Mouse (Mus musculus) embryonic facial prominence, embryonic 14.5 days (tissue): ENCODE results near the gene Ccdc138. TPM values are rescaled to one million over a fixed set of nuclear protein-coding genes. Genes with fewer than 3 reads are reported as not detected.

Source experiments
- ATAC-seq: fragments of 200-750 bp; cut with Nextera tagmentation; 2 replicates; pipeline ENCODE4 v1.8.0; 2017; ENCODE audit warnings: low read depth, moderate number of reproducible peaks, moderate TSS enrichment
- DNase-seq: peaks from one replicate; pipeline ENCODE4 v3.0.0-alpha.2; 2015; ENCODE audit warnings: low spot score
- H3K27ac ChIP-seq: fragments of 300-500 bp; sonication (generic); replicated peaks from 2 replicates; pipeline ENCODE4 v1.5.1; 2014; ENCODE audit warnings: low read depth, mild to moderate bottlenecking, low read length, moderate library complexity
- H3K27me3 ChIP-seq: fragments of 300-500 bp; sonication (generic); replicated peaks from 2 replicates; pipeline ENCODE4 v1.6.1; 2014; ENCODE audit warnings: low read length; ENCODE audit not compliant: control insufficient read depth, insufficient read depth
- H3K36me3 ChIP-seq: fragments of 300-500 bp; sonication (generic); 2 replicates; pipeline ENCODE4 v1.6.1; 2014; ENCODE audit warnings: low read length, mixed read lengths; ENCODE audit not compliant: control insufficient read depth, insufficient read depth
- H3K4me1 ChIP-seq: fragments of 300-500 bp; sonication (generic); 2 replicates; pipeline ENCODE4 v1.6.1; 2014; ENCODE audit warnings: antibody characterized with exemption, low read length; ENCODE audit not compliant: control insufficient read depth, insufficient read depth
- H3K4me2 ChIP-seq: fragments of 300-500 bp; sonication (generic); 2 replicates; pipeline ENCODE4 v1.6.1; 2014; ENCODE audit warnings: low read depth, mild to moderate bottlenecking, low read length, moderate library complexity, mixed read lengths
- H3K4me3 ChIP-seq: fragments of 300-500 bp; sonication (generic); 2 replicates; pipeline ENCODE4 v1.5.1; 2014; ENCODE audit warnings: low read depth, mild to moderate bottlenecking, low read length
- H3K9ac ChIP-seq: fragments of 300-500 bp; sonication (generic); 2 replicates; pipeline ENCODE4 v1.6.1; 2014; ENCODE audit warnings: low read depth, mild to moderate bottlenecking, low read length, moderate library complexity, mixed read lengths
- H3K9me3 ChIP-seq: fragments of 300-500 bp; sonication (generic); 2 replicates; pipeline ENCODE4 v1.6.1; 2016; ENCODE audit warnings: low read length; ENCODE audit not compliant: control insufficient read depth
- WGBS: fragments of 180-500 bp; shearing (Covaris S2); extraction: QIAGEN DNeasy Blood & Tissue Kit; methylation state at CpG from one replicate; pipeline ENCODE4 v1.1.7; 2014; 5-methylcytosine and 5-hydroxymethylcytosine counted together
- polyA plus RNA-seq: library from polyadenylated mRNA; unstranded; fragments of >200 nt; fragmentation: Nextera tagmentation; extraction: Ambion mirVana; gene quantifications from 2 replicates; pipeline ENCODE4 v1.2.1, GENCODE M21; 2014

The Ccdc138 gene
- polyA plus RNA-seq, 1 experiment from 2014 or later, result 5.8 TPM

DNA sequence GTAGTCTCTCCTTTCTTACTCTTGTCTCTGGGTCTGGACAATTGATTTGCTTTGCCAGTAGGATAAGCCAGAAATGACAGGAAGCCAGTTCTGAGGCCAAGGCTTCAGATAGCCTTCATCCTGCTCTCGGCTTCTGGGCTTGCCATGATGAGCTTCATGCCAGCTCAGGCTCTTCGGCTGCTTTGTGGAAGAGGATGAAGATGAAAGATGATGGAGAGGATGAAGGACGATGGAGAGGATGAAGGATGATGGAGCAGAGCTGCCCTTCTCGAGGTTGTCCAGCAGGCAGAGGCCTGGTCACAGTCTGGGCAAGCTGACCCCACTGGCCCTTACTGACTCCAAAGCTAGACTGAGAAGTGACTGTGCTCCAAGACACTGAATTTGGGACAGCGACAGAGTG, 102.4 kb downstream of the Ccdc138 start:
- Histone ChIP-seq H3K9me3 (no peaks in the 10 kb centered on the region), H3K4me3 (no peak overlapping the region), H3K9ac (no peak overlapping the region), H3K4me1 (no peaks in the 10 kb centered on the region), H3K4me2 (no peak overlapping the region), H3K27ac (no peak overlapping the region), H3K27me3 (no peaks in the 10 kb centered on the region), H3K36me3 (no peaks in the 10 kb centered on the region)
- DNase-seq (no peak), ATAC-seq (no peak)
- 84% methylated on average over 5 of the region's 5 CpGs for WGBS

- no peak for ATAC-seq
- H3K4me2 ChIP-seq, result no peak overlapping the region
- H3K27me3 ChIP-seq, result no peaks in the 10 kb centered on the region
- no peak overlapping the region for H3K4me3 ChIP-seq
- 20% methylated on average over 5 of the region's 5 CpGs for WGBS
- H3K9ac ChIP-seq, result no peak overlapping the region
- no peak overlapping the region for H3K27ac ChIP-seq
- H3K4me1 ChIP-seq, result no peaks in the 10 kb centered on the region
- H3K9me3 ChIP-seq, result no peaks in the 10 kb centered on the region
- H3K36me3 ChIP-seq, result no peaks in the 10 kb centered on the region
- DNase-seq, result no peak
Measured at GRCm38 (mm10) chr10:58600983-58601382, 103.2 kb downstream of the Ccdc138 start.

DNA sequence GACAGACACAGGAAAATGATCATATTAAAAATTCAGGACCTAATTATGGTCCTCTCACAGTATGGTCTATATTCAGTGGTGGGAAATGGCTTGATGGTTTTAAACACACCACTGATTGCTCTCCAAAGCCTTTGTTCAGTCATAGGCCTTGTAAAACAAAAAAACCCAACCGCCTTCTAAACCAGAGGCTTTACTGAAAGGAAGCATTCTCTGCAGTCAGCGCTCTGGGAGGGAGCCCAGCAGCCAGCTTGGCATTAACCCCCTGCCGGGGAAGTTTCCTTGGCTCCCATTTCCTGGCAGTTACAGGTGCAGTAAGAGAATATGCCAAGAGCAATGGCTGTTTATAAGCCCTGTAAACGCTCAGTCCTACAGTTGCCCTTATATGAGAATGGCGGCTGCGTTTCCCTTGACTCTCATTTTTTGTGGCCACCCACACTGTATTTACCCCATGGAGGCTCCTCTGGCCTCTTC, 103.7 kb downstream of the Ccdc138 start:
- Histone ChIP-seq H3K4me3 (no peak overlapping the region), H3K4me1 (no peaks in the 10 kb centered on the region), H3K36me3 (no peaks in the 10 kb centered on the region), H3K9ac (no peak overlapping the region), H3K27me3 (no peaks in the 10 kb centered on the region), H3K9me3 (no peaks in the 10 kb centered on the region), H3K27ac (no peak overlapping the region), H3K4me2 (no peak overlapping the region)
- DNase-seq (peak; percentile 45), ATAC-seq (no peak)
- WGBS, result 36% methylated on average over 6 of the region's 6 CpGs

DNA sequence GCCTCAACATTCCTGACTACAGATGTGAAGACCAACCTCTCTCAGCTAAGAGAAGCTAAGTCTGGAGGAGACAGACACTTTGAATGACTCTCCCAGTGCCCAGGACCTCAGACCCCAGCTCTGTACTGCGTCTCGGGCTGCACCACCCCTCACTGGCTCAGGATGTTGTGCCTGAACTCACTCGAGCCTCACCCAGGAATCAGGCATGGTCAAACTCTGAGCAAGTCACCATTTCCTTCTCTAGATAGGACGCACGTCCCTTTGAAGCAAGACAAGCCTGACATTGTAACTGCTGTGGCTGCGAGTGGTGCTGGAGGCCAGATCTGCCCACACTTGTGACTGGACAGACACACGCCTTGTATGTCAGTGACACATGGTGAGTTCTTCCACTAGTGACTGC, 104.2 kb downstream of the Ccdc138 start:
- Histone ChIP-seq H3K9ac (no peak overlapping the region), H3K27ac (no peak overlapping the region), H3K27me3 (no peaks in the 10 kb centered on the region), H3K4me3 (no peak overlapping the region), H3K4me1 (no peaks in the 10 kb centered on the region), H3K36me3 (no peaks in the 10 kb centered on the region), H3K9me3 (no peaks in the 10 kb centered on the region), H3K4me2 (no peak overlapping the region)
- DNase-seq (no peak), ATAC-seq (no peak)
- WGBS, result 65% methylated on average over 7 of the region's 7 CpGs

- WGBS, result 81% methylated on average over 2 of the region's 2 CpGs
- no peak overlapping the region for H3K4me3 ChIP-seq
- H3K4me2 ChIP-seq, result no peak overlapping the region
- peak; percentile 61 for DNase-seq
- no peaks in the 10 kb centered on the region for H3K27me3 ChIP-seq
- no peaks in the 10 kb centered on the region for H3K36me3 ChIP-seq
- H3K9me3 ChIP-seq, result no peaks in the 10 kb centered on the region
- no peak overlapping the region for H3K9ac ChIP-seq
- ATAC-seq, result peak; percentile 63; the same call in 1 of the 2 replicates
- no peaks in the 10 kb centered on the region for H3K4me1 ChIP-seq
- no peak overlapping the region for H3K27ac ChIP-seq
Measured at GRCm38 (mm10) chr10:58604779-58605178, 107.0 kb downstream of the Ccdc138 start.

DNA sequence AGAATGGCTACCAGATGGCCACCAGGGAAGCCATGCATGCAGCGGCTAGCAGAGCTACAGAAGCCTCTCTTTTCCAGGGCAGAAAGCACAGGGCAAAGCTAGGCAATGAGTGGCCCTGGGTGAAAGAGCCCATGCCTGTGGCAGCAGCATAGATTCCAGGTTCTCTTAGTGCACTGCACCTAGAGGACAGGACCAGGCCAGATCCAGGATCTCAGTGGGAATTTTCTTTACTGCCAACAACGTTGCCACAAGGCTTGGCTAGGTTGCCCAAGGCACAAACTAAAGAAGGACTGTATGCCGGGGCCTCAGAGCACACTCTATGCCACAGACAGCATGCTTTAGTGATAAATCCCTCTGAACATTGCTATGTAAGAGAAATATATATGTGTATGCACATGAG, 108.6 kb downstream of the Ccdc138 start:
- H3K4me1 ChIP-seq, result no peaks in the 10 kb centered on the region
- no peak overlapping the region for H3K4me3 ChIP-seq
- H3K9ac ChIP-seq, result no peak overlapping the region
- no peaks in the 10 kb centered on the region for H3K9me3 ChIP-seq
- H3K27ac ChIP-seq, result no peak overlapping the region
- no peaks in the 10 kb centered on the region for H3K36me3 ChIP-seq
- 77% methylated on average over 3 of the region's 3 CpGs for WGBS
- no peaks in the 10 kb centered on the region for H3K27me3 ChIP-seq
- ATAC-seq, result no peak
- H3K4me2 ChIP-seq, result no peak overlapping the region
- no peak for DNase-seq

DNA sequence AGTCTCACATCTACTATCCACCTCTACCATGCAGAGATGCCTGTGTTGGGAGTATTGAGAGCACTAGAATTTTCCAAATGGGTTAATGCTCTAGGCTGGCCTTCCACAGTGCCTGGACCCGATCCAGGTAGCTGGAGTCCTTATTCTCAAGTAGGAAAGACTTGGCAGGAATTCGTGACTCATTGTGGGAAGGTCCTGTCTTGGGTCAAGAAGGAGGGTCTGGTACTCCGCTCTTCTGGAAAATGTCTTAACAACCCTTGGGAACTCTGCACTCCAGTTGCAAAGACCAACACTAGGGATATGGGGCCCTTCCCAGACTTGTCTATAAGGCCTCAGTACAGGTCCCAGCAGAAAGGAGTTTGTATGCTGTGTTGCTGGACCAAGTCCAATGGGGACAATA, 111.1 kb downstream of the Ccdc138 start:
- WGBS, result 75% methylated on average over 3 of the region's 3 CpGs
- ATAC-seq (no peak), DNase-seq (no peak)
- H3K4me3 ChIP-seq, result no peak overlapping the region
- H3K27me3 ChIP-seq, result no peaks in the 10 kb centered on the region
- H3K4me2 ChIP-seq, result no peak overlapping the region
- H3K9me3 ChIP-seq, result no peaks in the 10 kb centered on the region
- H3K4me1 ChIP-seq, result no peaks in the 10 kb centered on the region
- no peaks in the 10 kb centered on the region for H3K36me3 ChIP-seq
- H3K9ac ChIP-seq, result no peak overlapping the region
- H3K27ac ChIP-seq, result no peak overlapping the region

GRCm38 (mm10) chr10:58610484-58611261, 112.9 kb downstream of the Ccdc138 start:
- DNase-seq (no peak), ATAC-seq (no peak)
- Histone ChIP-seq H3K4me2 (no peak overlapping the region), H3K27ac (no peak overlapping the region), H3K4me1 (no peaks in the 10 kb centered on the region), H3K36me3 (no peaks in the 10 kb centered on the region), H3K27me3 (no peaks in the 10 kb centered on the region), H3K9ac (no peak overlapping the region), H3K9me3 (no peaks in the 10 kb centered on the region), H3K4me3 (no peak overlapping the region)
- WGBS, result 80% methylated on average over 7 of the region's 7 CpGs

GRCm38 (mm10) chr10:58614601-58615000, 116.9 kb downstream of the Ccdc138 start:
- Histone ChIP-seq H3K27me3 (no peaks in the 10 kb centered on the region), H3K36me3 (no peaks in the 10 kb centered on the region), H3K4me2 (no peak overlapping the region), H3K4me3 (no peak overlapping the region), H3K9ac (no peak overlapping the region), H3K4me1 (no peaks in the 10 kb centered on the region), H3K9me3 (no peaks in the 10 kb centered on the region), H3K27ac (no peak overlapping the region)
- 74% methylated on average over 6 of the region's 6 CpGs for WGBS
- peak; percentile 14 for DNase-seq
- ATAC-seq, result peak; percentile 50; the same call in 1 of the 2 replicates
